Mouse (Mus musculus): ENCODE data around the gene Fam173b.

DNA sequence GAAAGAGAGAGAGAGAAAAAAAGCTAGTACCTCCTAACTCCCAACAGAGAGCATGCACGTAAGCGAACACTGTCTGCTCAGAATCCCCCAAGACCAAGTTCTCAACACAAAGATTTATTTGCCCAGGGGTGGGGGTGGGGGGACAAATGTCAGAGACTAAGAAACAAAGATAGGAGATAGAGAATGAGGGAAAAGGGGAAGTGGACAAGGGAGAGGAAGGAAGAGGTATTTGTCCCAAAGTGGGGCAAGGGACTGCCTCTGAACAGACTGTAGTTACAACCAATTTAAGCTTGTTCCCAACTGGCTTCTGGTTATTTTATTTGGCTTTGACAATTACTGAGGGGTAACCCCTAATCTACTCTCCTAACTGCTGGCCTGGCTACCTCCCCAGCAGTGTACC lies 46.8 kb upstream of the Fam173b start:
- no peak for TF ChIP-seq CTCF (IDR thresholded peaks at IDR 0.05; ENCODE audit: extremely low read depth, insufficient read length, insufficient replicate concordance, low read depth, low read length)
- no peak for TF ChIP-seq POLR2A (IDR thresholded peaks at IDR 0.05; ENCODE audit: low read depth, low read length)

All from small intestine, adult 2 months (tissue).